Mouse (Mus musculus) lung, adult 2 months (tissue): ENCODE data around the gene Chek1.

ENCODE experiments used
- CTCF ChIP-seq: fragments of 200-500 bp; IDR thresholded peaks from 2 replicates; pipeline ENCODE4 v1.5.1; 2011; ENCODE audit warnings: mild to moderate bottlenecking, low read length, control low read depth; ENCODE audit not compliant: insufficient read depth
- POLR2A ChIP-seq: fragments of 200-500 bp; IDR thresholded peaks from 2 replicates; pipeline ENCODE4 v1.6.1; 2011; ENCODE audit warnings: low read depth, mild to moderate bottlenecking, control low read depth, low read length, borderline replicate concordance; ENCODE audit errors: extremely low read depth

GRCm38 (mm10) chr9:36694276-36694675 lies 32.6 kb downstream of the Chek1 start:
- TF ChIP-seq CTCF (no peak), POLR2A (no peak)
